In genomic region chr17:12265969-12266925, GRCm38 (mm10) we compare ENCODE assay signal across 8 mouse cellular contexts. TPM values are rescaled to one million over a fixed set of nuclear protein-coding genes. Genes with fewer than 3 reads are reported as not detected.
DNase-seq lines count a peak whose midpoint lies in the region; ATAC-seq lines count a peak whose summit lies in the region.

No protein-coding gene starts in this region.

- no peak overlapping the region for H3K4me2 ChIP-seq in intestine, embryonic 16.5 days (ENCODE audit: low read depth, low read length)
- H3K4me2 ChIP-seq in stomach, embryonic 14.5 days (replicated peaks; ENCODE audit: low read depth, low read length): no peak overlapping the region

- no peak overlapping the region for H3K4me3 ChIP-seq in intestine, embryonic 16.5 days (ENCODE audit: low read length)
- no peak overlapping the region for H3K4me3 ChIP-seq in stomach, embryonic 14.5 days (ENCODE audit: low read depth, low read length)

- H3K9me3 ChIP-seq in intestine, embryonic 16.5 days (ENCODE audit: control insufficient read depth, low read length): no peaks in the 10 kb centered on the region
- H3K9me3 ChIP-seq in stomach, embryonic 14.5 days (ENCODE audit: control insufficient read depth, low read depth, low read length): no peaks in the 10 kb centered on the region

- ATAC-seq in intestine, embryonic 16.5 days: peak; percentile 77
- ATAC-seq in megakaryocyte-erythroid progenitor cell, adult 5-6 weeks (replicated peaks; ENCODE audit: low FRiP score, low TSS enrichment, poor library complexity, severe bottlenecking): peak; percentile 64
- ATAC-seq in stomach, embryonic 14.5 days (ENCODE audit: insufficient number of reproducible peaks, insufficient read depth, low FRiP score, low read depth): peak; percentile 64; the same call in 1 of the 2 replicates

- intact Hi-C loops in gastrocnemius, postnatal 14 days (cut with DNase I; ENCODE audit: low total_unique reads): loop anchor here (5.0 kb wide), 1 partner anchor 101 kb away; no protein-coding TSS in a partner anchor
- intact Hi-C loops in left cerebral cortex, postnatal 14 days (cut with DNase I): loop anchor here (5.0 kb wide), 1 partner anchor 101 kb away; no protein-coding TSS in a partner anchor

- 63% methylated on average over 21 of the region's 21 CpGs for WGBS in intestine, embryonic 16.5 days
- 64% methylated on average over 21 of the region's 21 CpGs for WGBS in stomach, embryonic 14.5 days

- H3K4me1 ChIP-seq in intestine, embryonic 16.5 days (ENCODE audit: control insufficient read depth, insufficient read depth, low read length): peaks cover 10% of the 10 kb centered on the region; the same call in 1 of the 2 replicates
- H3K4me1 ChIP-seq in stomach, embryonic 14.5 days (ENCODE audit: control insufficient read depth, insufficient read depth, low read length): peaks cover 7% of the 10 kb centered on the region; the same call in 1 of the 2 replicates

- H3K36me3 ChIP-seq in intestine, embryonic 16.5 days (ENCODE audit: control insufficient read depth, insufficient read depth, low read length): peaks cover 6% of the 10 kb centered on the region
- peaks cover 15% of the 10 kb centered on the region for H3K36me3 ChIP-seq in stomach, embryonic 14.5 days (ENCODE audit: control insufficient read depth, insufficient read depth, low read length)

- peak; percentile 55 for DNase-seq in ES-CJ7 (ENCODE audit: low read depth, low spot score)
- peak; percentile 61 for DNase-seq in embryo, embryonic 10 days (ENCODE audit: low spot score)
- peak; percentile 54 for DNase-seq in gastrocnemius, postnatal 14 days
- DNase-seq in left cerebral cortex, postnatal 14 days (ENCODE audit: low spot score in 2 of 2): peak; percentile 60 to 85
- no peak for DNase-seq in ovary, adult 18-20 months (ENCODE audit: low spot score)

- no peak overlapping the region for H3K9ac ChIP-seq in intestine, embryonic 16.5 days (ENCODE audit: low read depth, low read length)
- no peak overlapping the region for H3K9ac ChIP-seq in stomach, embryonic 14.5 days (replicated peaks; ENCODE audit: low read depth, low read length)

- H3K27me3 ChIP-seq in intestine, embryonic 16.5 days (replicated peaks; ENCODE audit: control insufficient read depth, insufficient read depth, low read length): no peaks in the 10 kb centered on the region
- no peaks in the 10 kb centered on the region for H3K27me3 ChIP-seq in stomach, embryonic 14.5 days (ENCODE audit: control insufficient read depth, insufficient read depth, low read length)

- H3K27ac ChIP-seq in intestine, embryonic 16.5 days (ENCODE audit: low read length): no peak overlapping the region
- 0 out of 2 replicates have a peak overlapping the region, but pooled peaks have one; percentile 21 for H3K27ac ChIP-seq in stomach, embryonic 14.5 days (ENCODE audit: low read length)

RNA-seq across cellular contexts. Expression of gene Map3k4, which starts 52.3 kb away (rescaled TPM):
- 10 to 100 TPM; 15.4 to 22.5 TPM for total RNA-seq in gastrocnemius, postnatal 14 days (2021)
- 25.6 and 28.3 TPM in 2 replicates for polyA plus RNA-seq in intestine, embryonic 16.5 days (2015; fragmentation: Nextera tagmentation; extraction: Ambion mirVana)
- total RNA-seq in left cerebral cortex, postnatal 14 days (2021): 10 to 100 TPM; 36.1 to 39.2 TPM
- 18.8 and 19.9 TPM in 2 replicates for total RNA-seq in megakaryocyte-erythroid progenitor cell, adult 5-6 weeks (2014; fragmentation: Nextera tagmentation)
- 18.2 and 20.2 TPM in 2 replicates for total RNA-seq in megakaryocyte-erythroid progenitor cell, adult 5-6 weeks (2017)
- polyA plus RNA-seq in stomach, embryonic 14.5 days (2014; fragmentation: Nextera tagmentation; extraction: Ambion mirVana): 49.2 and 52.4 TPM in 2 replicates
